Comparison of ENCODE assay signal across 8 mouse cellular contexts in genomic region chrX:50619919-50620318, GRCm38 (mm10).
DNase-seq lines count a peak whose midpoint lies in the region; ATAC-seq and TF ChIP-seq lines count a peak whose summit lies in the region.

No protein-coding gene starts in this region.

- H3K4me3 ChIP-seq in midbrain, postnatal 0 days (ENCODE audit: low read depth, low read length): no peak overlapping the region

- H3K9ac ChIP-seq in midbrain, postnatal 0 days (replicated peaks; ENCODE audit: low read length, poor library complexity, severe bottlenecking): no peak overlapping the region

- peak; percentile 87 for DNase-seq in cerebellum, adult 8-10 months
- DNase-seq in cerebellum, adult 11-12 months: no peak
- DNase-seq in urinary bladder, adult 2 months (ENCODE audit: low spot score): peak; percentile 78
- DNase-seq in urinary bladder, postnatal 10 days (ENCODE audit: low spot score): no peak
- peak; percentile 80 for DNase-seq in gastrocnemius, postnatal 25 days
- peak; percentile 79 for DNase-seq in liver
- DNase-seq in midbrain, postnatal 0 days (ENCODE audit: low spot score): peak; percentile 82
- no peak for DNase-seq in right cerebral cortex, adult 18-20 months

- no peaks in the 10 kb centered on the region for H3K9me3 ChIP-seq in midbrain, postnatal 0 days (ENCODE audit: low read length)

- H3K27me3 ChIP-seq in midbrain, postnatal 0 days (ENCODE audit: insufficient read depth, low read length): no peaks in the 10 kb centered on the region

- H3K4me2 ChIP-seq in midbrain, postnatal 0 days (ENCODE audit: low read depth, low read length, poor library complexity, severe bottlenecking): no peak overlapping the region

- TF ChIP-seq CTCF in midbrain, postnatal 0 days (IDR thresholded peaks at IDR 0.05): peak; percentile 72

- 0 out of 2 replicates have a peak overlapping the region, but pooled peaks have one; percentile 1 for H3K27ac ChIP-seq in midbrain, postnatal 0 days (ENCODE audit: low read depth, low read length)

- ATAC-seq in midbrain, postnatal 0 days (ENCODE audit: low FRiP score): peak; percentile 47; the same call in 1 of the 2 replicates

- H3K36me3 ChIP-seq in midbrain, postnatal 0 days (ENCODE audit: insufficient read depth, low read length): no peaks in the 10 kb centered on the region

- no peaks in the 10 kb centered on the region for H3K4me1 ChIP-seq in midbrain, postnatal 0 days (ENCODE audit: insufficient read depth, low read length)

- WGBS in midbrain, postnatal 0 days: 52% methylated on average over 9 of the region's 9 CpGs

Comparison
In these comparisons a context has a peak if more than half of its experiments do, and no peak if none do; other contexts are left out.
1. DNase-seq: peak in cerebellum, adult 8-10 months (single experiment), urinary bladder, adult 2 months (single experiment), gastrocnemius, postnatal 25 days (single experiment), liver (single experiment) and midbrain, postnatal 0 days (single experiment); none in cerebellum, adult 11-12 months (single experiment), urinary bladder, postnatal 10 days (single experiment) and right cerebral cortex, adult 18-20 months (single experiment).